Mouse (Mus musculus) cerebellum, adult 2 months (tissue): ENCODE results near the gene Rrn3. TPM values are rescaled to one million over a fixed set of nuclear protein-coding genes. Genes with fewer than 3 reads are reported as not detected.
A peak's percentile ranks its signal among the peaks of the same experiment; 100 is the strongest.
"Not testable (repeated sequence)": the region's sequence is repeated elsewhere in the genome, so short reads cannot be mapped to it uniquely, and the experiment has no call there.

Experiments used
- DNase-seq, 2 experiments: peaks; one replicate each; pipeline ENCODE4 v3.0.0; 2021
- H3K27ac ChIP-seq: fragments of 200-500 bp; 2 replicates; pipeline ENCODE4 v1.5.1; 2012; ENCODE audit warnings: low read length, control low read depth, inconsistent platforms; ENCODE audit not compliant: insufficient read depth
- H3K27me3 ChIP-seq: fragments of 200-500 bp; 2 replicates; pipeline ENCODE4 v1.6.1; 2012; ENCODE audit warnings: inconsistent platforms, mild to moderate bottlenecking, low read length, moderate library complexity; ENCODE audit not compliant: control insufficient read depth, insufficient read depth
- H3K4me1 ChIP-seq: fragments of 200-500 bp; 2 replicates; pipeline ENCODE4 v1.6.1; 2011; ENCODE audit warnings: low read length; ENCODE audit not compliant: control insufficient read depth, insufficient read depth
- H3K4me3 ChIP-seq: fragments of 200-500 bp; replicated peaks from 2 replicates; pipeline ENCODE3; 2011; ENCODE audit warnings: mild to moderate bottlenecking, low read depth, low read length, control low read depth; ENCODE audit not compliant: insufficient read depth
- CTCF ChIP-seq: fragments of 200-500 bp; IDR thresholded peaks from 2 replicates; pipeline ENCODE4 v1.5.1; 2011; ENCODE audit warnings: low read depth, mild to moderate bottlenecking, control low read depth, low read length, moderate library complexity, borderline replicate concordance; ENCODE audit not compliant: insufficient read depth
- POLR2A ChIP-seq: fragments of 200-500 bp; IDR thresholded peaks from 2 replicates; pipeline ENCODE4 v1.6.1; 2011; ENCODE audit warnings: low read length, control low read depth, borderline replicate concordance; ENCODE audit not compliant: insufficient read depth
- WGBS: fragments of 180-500 bp; shearing (Covaris S2); methylation state at CpG from one replicate; pipeline ENCODE4 v1.1.7; 2018; 5-methylcytosine and 5-hydroxymethylcytosine counted together
- polyA plus RNA-seq: library from polyadenylated mRNA; depleted of rRNA; stranded (reverse); fragments of >200 nt; gene quantifications from 2 replicates; pipeline ENCODE4 v1.2.3, GENCODE M21; 2012; rRNA removed

The Rrn3 gene
- polyA plus RNA-seq: 35.8 and 39.1 TPM in 2 replicates

GRCm38 (mm10) chr16:13780353-13781036 lies at the start of gene Rrn3:
Gene Rrn3, plus strand, starts transcription at chr16:13780708.
- peak; percentile 89 to 91 for DNase-seq
- peaks cover 3% of the 10 kb centered on the region; the same call in 1 of the 2 replicates for H3K4me1 ChIP-seq
- peak within 1 kb of the TSS; percentile 87 for H3K27ac ChIP-seq
- WGBS: under 1% methylated on average over 57 of the region's 57 CpGs
- no peak for TF ChIP-seq CTCF
- peak; percentile 94 for TF ChIP-seq POLR2A
- H3K4me3 ChIP-seq: peak within 1 kb of the TSS; percentile 86
- H3K27me3 ChIP-seq: no peaks in the 10 kb centered on the region

DNA sequence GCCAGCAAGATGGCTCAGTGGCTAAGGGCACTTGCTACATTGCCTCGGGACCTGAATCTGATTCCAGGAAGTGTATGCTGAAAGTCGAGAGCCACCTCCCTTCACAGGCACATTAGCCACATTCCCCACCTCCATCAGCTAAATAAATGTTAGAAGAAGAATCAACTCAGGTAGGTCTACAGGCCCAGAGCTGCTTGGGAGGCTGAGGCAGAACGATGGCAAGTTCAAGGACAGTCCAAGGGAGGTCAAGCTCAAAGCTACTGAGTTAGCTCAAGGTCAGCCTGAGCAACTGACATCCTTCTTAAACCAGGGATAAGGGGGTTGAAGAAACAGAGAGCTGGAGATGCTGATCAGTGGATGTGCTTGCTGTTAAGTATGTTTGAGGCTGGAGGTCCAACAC lies 47.7 kb upstream of the Rrn3 start:
- no peaks in the 10 kb centered on the region for H3K27me3 ChIP-seq
- TF ChIP-seq POLR2A (no peak), CTCF (no peak)
- H3K27ac ChIP-seq: no peak overlapping the region
- no peaks in the 10 kb centered on the region for H3K4me1 ChIP-seq
- H3K4me3 ChIP-seq: no peak overlapping the region
- 79% methylated on average over 3 of the region's 3 CpGs for WGBS
- no peak for DNase-seq

GRCm38 (mm10) chr16:13733518-13734137 lies 46.9 kb upstream of the Rrn3 start:
- peak; percentile 61 to 75 for DNase-seq
- H3K27ac ChIP-seq: no peak overlapping the region
- WGBS: 17% methylated on average over 9 of the region's 9 CpGs
- no peaks in the 10 kb centered on the region for H3K4me1 ChIP-seq
- no peak overlapping the region for H3K4me3 ChIP-seq
- H3K27me3 ChIP-seq: no peaks in the 10 kb centered on the region
- no peak for TF ChIP-seq POLR2A
- TF ChIP-seq CTCF: peak; percentile 75

- Histone ChIP-seq H3K27ac (no peak overlapping the region), H3K27me3 (no peaks in the 10 kb centered on the region), H3K4me1 (no peaks in the 10 kb centered on the region), H3K4me3 (no peak overlapping the region)
- WGBS: 87% methylated on average over 8 of the region's 8 CpGs
- TF ChIP-seq CTCF: no peak
- no peak for TF ChIP-seq POLR2A
- DNase-seq: no peak
These were observed 44.5 kb upstream of the Rrn3 start for GRCm38 (mm10) chr16:13735977-13736376.

GRCm38 (mm10) chr16:13739044-13739443 lies 41.5 kb upstream of the Rrn3 start:
- 55% methylated on average over 4 of the region's 4 CpGs for WGBS
- H3K4me1 ChIP-seq, H3K27ac ChIP-seq, H3K27me3 ChIP-seq, H3K4me3 ChIP-seq, DNase-seq: not testable (repeated sequence)

DNA sequence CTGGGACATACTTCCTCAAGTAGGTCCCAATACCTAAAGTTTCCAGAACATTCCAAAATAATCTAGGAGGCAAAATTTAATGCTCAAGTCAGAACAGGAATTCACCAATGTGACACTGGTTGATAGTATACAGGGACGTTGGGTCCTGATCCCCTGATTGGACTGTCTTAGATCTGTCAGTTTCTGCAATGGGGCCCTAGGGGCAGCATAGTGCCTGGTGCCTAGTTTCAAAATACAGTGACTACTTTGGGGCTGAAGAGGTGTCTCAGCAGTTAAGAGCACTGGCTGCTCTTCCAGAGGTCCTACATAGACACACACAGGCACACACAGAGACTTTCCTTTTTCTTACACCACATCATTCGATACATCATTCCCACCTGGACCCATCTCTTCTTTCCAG lies 39.7 kb upstream of the Rrn3 start:
- H3K27me3 ChIP-seq: no peaks in the 10 kb centered on the region
- WGBS: 82% methylated on average over 2 of the region's 2 CpGs
- H3K4me1 ChIP-seq: no peaks in the 10 kb centered on the region
- TF ChIP-seq POLR2A (no peak), CTCF (no peak)
- no peak overlapping the region for H3K27ac ChIP-seq
- no peak for DNase-seq
- H3K4me3 ChIP-seq: no peak overlapping the region

- WGBS: 94% methylated on average over 8 of the region's 8 CpGs
- Histone ChIP-seq H3K4me3 (no peak overlapping the region), H3K27ac (no peak overlapping the region), H3K27me3 (no peaks in the 10 kb centered on the region; the same call in 1 of the 2 replicates), H3K4me1 (no peaks in the 10 kb centered on the region)
- TF ChIP-seq CTCF (no peak), POLR2A (no peak)
- no peak for DNase-seq
These were observed 32.8 kb upstream of the Rrn3 start for GRCm38 (mm10) chr16:13747708-13748107.

- no peak overlapping the region for H3K27ac ChIP-seq
- no peaks in the 10 kb centered on the region for H3K4me1 ChIP-seq
- H3K4me3 ChIP-seq: no peak overlapping the region
- H3K27me3 ChIP-seq: no peaks in the 10 kb centered on the region; the same call in 1 of the 2 replicates
- no peak for DNase-seq
- TF ChIP-seq POLR2A (no peak), CTCF (no peak)
- 38% methylated on average over 3 of the region's 3 CpGs for WGBS
These were observed 32.4 kb upstream of the Rrn3 start for GRCm38 (mm10) chr16:13748124-13748523.

DNA sequence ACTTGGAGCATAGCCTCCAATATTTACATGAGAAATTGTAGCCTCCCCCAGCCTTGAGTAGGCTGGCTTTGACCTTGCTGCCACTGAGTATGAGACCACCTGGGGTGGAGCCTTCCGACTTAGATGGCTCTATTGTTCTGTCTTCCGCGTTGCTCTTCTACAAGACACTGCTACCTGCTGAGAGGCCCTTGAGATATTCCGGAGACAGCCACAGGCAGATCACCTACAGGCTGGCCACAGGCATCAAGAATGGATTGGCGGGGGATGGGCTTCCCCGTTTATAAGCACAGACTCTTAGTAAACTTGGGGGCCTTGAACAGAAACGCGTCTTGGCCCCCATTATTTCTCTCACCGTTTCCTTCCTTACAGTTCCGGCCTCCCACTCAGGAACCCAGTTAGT lies 31.7 kb upstream of the Rrn3 start:
- not testable (repeated sequence) for H3K4me1 ChIP-seq, H3K27me3 ChIP-seq, H3K4me3 ChIP-seq, H3K27ac ChIP-seq, DNase-seq
- WGBS: 15% methylated on average over 10 of the region's 10 CpGs
